Mouse (Mus musculus) midbrain, embryonic 10.5 days (tissue): ENCODE data around the gene Dnlz. TPM values are rescaled to one million over a fixed set of nuclear protein-coding genes. Genes with fewer than 3 reads are reported as not detected.
A peak's percentile ranks its signal among the peaks of the same experiment; 100 is the strongest.
"Not testable (repeated sequence)": the region's sequence is repeated elsewhere in the genome, so short reads cannot be mapped to it uniquely, and the experiment has no call there.

Experiments used
- DNase-seq: peaks from one replicate; pipeline ENCODE4 v3.0.0-alpha.2; 2017; ENCODE audit warnings: low spot score
- H3K27ac ChIP-seq: fragments of 300-500 bp; sonication (generic); replicated peaks from 2 replicates; pipeline ENCODE4 v1.5.1; 2016; ENCODE audit warnings: mild to moderate bottlenecking
- H3K27me3 ChIP-seq: fragments of 300-500 bp; sonication (generic); 2 replicates; pipeline ENCODE4 v1.6.1; 2016; ENCODE audit warnings: low read depth, mild to moderate bottlenecking; ENCODE audit not compliant: poor library complexity, severe bottlenecking
- H3K36me3 ChIP-seq: fragments of 300-500 bp; sonication (generic); 2 replicates; pipeline ENCODE4 v1.6.1; 2016; ENCODE audit warnings: mild to moderate bottlenecking, moderate library complexity
- H3K4me1 ChIP-seq: fragments of 300-500 bp; sonication (generic); 2 replicates; pipeline ENCODE4 v1.6.1; 2016
- H3K4me3 ChIP-seq: fragments of 300-500 bp; sonication (generic); 2 replicates; pipeline ENCODE4 v1.5.1; 2016; ENCODE audit warnings: mild to moderate bottlenecking, moderate library complexity
- H3K9me3 ChIP-seq: fragments of 300-500 bp; sonication (generic); replicated peaks from 2 replicates; pipeline ENCODE4 v1.6.1; 2016; ENCODE audit warnings: mild to moderate bottlenecking
- WGBS: fragments of 180-500 bp; shearing (Covaris S2); methylation state at CpG from one replicate; pipeline ENCODE4 v1.1.7; 2016; 5-methylcytosine and 5-hydroxymethylcytosine counted together
- polyA plus RNA-seq: library from polyadenylated mRNA; unstranded; fragments of >200 nt; fragmentation: Nextera tagmentation; extraction: Ambion mirVana; gene quantifications from 2 replicates; pipeline ENCODE4 v1.2.1, GENCODE M21; 2016

The Dnlz gene
- polyA plus RNA-seq, result 35.1 and 39.2 TPM in 2 replicates

- Histone ChIP-seq H3K9me3 (no peaks in the 10 kb centered on the region), H3K36me3 (peaks cover 44% of the 10 kb centered on the region), H3K4me3 (peak within 1 kb of the TSS; percentile 93), H3K4me1 (peaks cover 38% of the 10 kb centered on the region), H3K27ac (peak within 1 kb of the TSS; percentile 96), H3K27me3 (no peaks in the 10 kb centered on the region)
- peak; percentile 91 for DNase-seq
- WGBS, result 3% methylated on average over 62 of the region's 62 CpGs
These were observed at the start of gene Dnlz for GRCm38 (mm10) chr2:26351358-26352290. TSS of gene Dnlz (minus strand) at chr2:26352110.

GRCm38 (mm10) chr2:26401023-26401422 lies 49.1 kb upstream of the Dnlz start:
- peaks cover 17% of the 10 kb centered on the region for H3K4me1 ChIP-seq
- 96% methylated on average over 4 of the region's 4 CpGs for WGBS
- H3K27me3 ChIP-seq, result no peaks in the 10 kb centered on the region
- H3K4me3 ChIP-seq, result no peak overlapping the region
- no peak for DNase-seq
- no peak overlapping the region for H3K27ac ChIP-seq
- H3K9me3 ChIP-seq, result no peaks in the 10 kb centered on the region
- peaks cover 83% of the 10 kb centered on the region for H3K36me3 ChIP-seq

- Histone ChIP-seq H3K4me3 (no peak overlapping the region), H3K27me3 (no peaks in the 10 kb centered on the region), H3K9me3 (no peaks in the 10 kb centered on the region), H3K36me3 (peaks cover 84% of the 10 kb centered on the region), H3K27ac (no peak overlapping the region), H3K4me1 (peaks cover 10% of the 10 kb centered on the region; the same call in 1 of the 2 replicates)
- DNase-seq, result no peak
- 90% methylated on average over 5 of the region's 5 CpGs for WGBS
These were observed 48.4 kb upstream of the Dnlz start for GRCm38 (mm10) chr2:26400296-26400695.

- WGBS, result 92% methylated on average over 5 of the region's 5 CpGs
These were observed 47.7 kb upstream of the Dnlz start for GRCm38 (mm10) chr2:26399647-26400046.

GRCm38 (mm10) chr2:26398978-26399377 lies 47.1 kb upstream of the Dnlz start:
- no peak for DNase-seq
- Histone ChIP-seq H3K4me3 (no peak overlapping the region), H3K36me3 (peaks cover 93% of the 10 kb centered on the region), H3K27ac (no peak overlapping the region), H3K9me3 (no peaks in the 10 kb centered on the region), H3K27me3 (no peaks in the 10 kb centered on the region), H3K4me1 (0 out of 2 replicates have a peak, but pooled peaks cover 4% of the 10 kb centered on the region)
- WGBS, result 90% methylated on average over 8 of the region's 8 CpGs

More at GRCm38 (mm10) chr2:26399647-26400046, 47.7 kb upstream of the Dnlz start:
- Histone ChIP-seq H3K4me1 (peaks cover 5% of the 10 kb centered on the region; the same call in 1 of the 2 replicates), H3K36me3 (peaks cover 87% of the 10 kb centered on the region), H3K4me3 (no peak overlapping the region), H3K27me3 (no peaks in the 10 kb centered on the region), H3K27ac (no peak overlapping the region), H3K9me3 (no peaks in the 10 kb centered on the region)
- no peak for DNase-seq

GRCm38 (mm10) chr2:26391617-26392016 lies 39.7 kb upstream of the Dnlz start:
- no peak overlapping the region for H3K4me3 ChIP-seq
- H3K9me3 ChIP-seq, result no peaks in the 10 kb centered on the region
- peaks cover 28% of the 10 kb centered on the region for H3K4me1 ChIP-seq
- H3K36me3 ChIP-seq, result peaks cover 79% of the 10 kb centered on the region
- H3K27ac ChIP-seq, result no peak overlapping the region
- WGBS, result 92% methylated on average over 6 of the region's 6 CpGs
- H3K27me3 ChIP-seq, result no peaks in the 10 kb centered on the region
- DNase-seq, result no peak

GRCm38 (mm10) chr2:26390954-26391353 lies 39.0 kb upstream of the Dnlz start:
- Histone ChIP-seq H3K27ac (no peak overlapping the region), H3K36me3 (peaks cover 79% of the 10 kb centered on the region), H3K4me1 (peaks cover 28% of the 10 kb centered on the region), H3K9me3 (no peaks in the 10 kb centered on the region), H3K4me3 (no peak overlapping the region), H3K27me3 (no peaks in the 10 kb centered on the region)
- 84% methylated on average over 3 of the region's 3 CpGs for WGBS
- DNase-seq, result no peak

- WGBS, result under 1% methylated on average over 60 of the region's 60 CpGs
- H3K27me3 ChIP-seq, result no peaks in the 10 kb centered on the region
- peak; percentile 82 for DNase-seq
- H3K36me3 ChIP-seq, result peaks cover 79% of the 10 kb centered on the region
- H3K27ac ChIP-seq, result peak within 1 kb of the TSS; percentile 90
- peak within 1 kb of the TSS; percentile 74 for H3K4me3 ChIP-seq
- no peaks in the 10 kb centered on the region for H3K9me3 ChIP-seq
- H3K4me1 ChIP-seq, result peaks cover 28% of the 10 kb centered on the region
These were observed 37.3 kb upstream of the Dnlz start, which contains the start of the genes Entr1 and Pmpca for GRCm38 (mm10) chr2:26389154-26389690. TSS of gene Entr1 (minus strand) at chr2:26389316. TSS of gene Pmpca (plus strand) at chr2:26389339.

- H3K36me3 ChIP-seq, result peaks cover 79% of the 10 kb centered on the region
- WGBS, result under 1% methylated on average over 45 of the region's 45 CpGs
- DNase-seq, result no peak
- peak overlapping the region; percentile 74 for H3K4me3 ChIP-seq
- peaks cover 28% of the 10 kb centered on the region for H3K4me1 ChIP-seq
- no peaks in the 10 kb centered on the region for H3K9me3 ChIP-seq
- H3K27me3 ChIP-seq, result no peaks in the 10 kb centered on the region
- peak overlapping the region; percentile 90 for H3K27ac ChIP-seq
These were observed 36.8 kb upstream of the Dnlz start for GRCm38 (mm10) chr2:26388682-26389153.

- Histone ChIP-seq H3K27ac (no peak overlapping the region), H3K36me3 (peaks cover 79% of the 10 kb centered on the region), H3K9me3 (no peaks in the 10 kb centered on the region), H3K4me3 (peak overlapping the region; percentile 74), H3K4me1 (peaks cover 28% of the 10 kb centered on the region), H3K27me3 (no peaks in the 10 kb centered on the region)
- no peak for DNase-seq
- 92% methylated on average over 3 of the region's 3 CpGs for WGBS
These were observed 35.8 kb upstream of the Dnlz start for GRCm38 (mm10) chr2:26387713-26388112.

- Histone ChIP-seq H3K4me1 (peaks cover 19% of the 10 kb centered on the region), H3K27ac (peak overlapping the region; percentile 83), H3K36me3 (peaks cover 75% of the 10 kb centered on the region), H3K4me3 (peak overlapping the region; percentile 87)
- H3K9me3 ChIP-seq, H3K27me3 ChIP-seq, DNase-seq: not testable (repeated sequence)
- WGBS, result 46% methylated on average over 4 of the region's 6 CpGs
These were observed 29.0 kb upstream of the Dnlz start for GRCm38 (mm10) chr2:26380871-26381270.

GRCm38 (mm10) chr2:26380131-26380771 lies 28.3 kb upstream of the Dnlz start, which contains the start of gene Snapc4:
TSS of gene Snapc4 (minus strand) at chr2:26380653.
- H3K36me3 ChIP-seq, result peaks cover 75% of the 10 kb centered on the region

More at GRCm38 (mm10) chr2:26380131-26380771, 28.3 kb upstream of the Dnlz start, which contains the start of gene Snapc4:
- peak; percentile 85 for DNase-seq
- H3K9me3 ChIP-seq, result no peaks in the 10 kb centered on the region
- peak within 1 kb of the TSS; percentile 83 for H3K27ac ChIP-seq
- peaks cover 19% of the 10 kb centered on the region for H3K4me1 ChIP-seq
- WGBS, result under 1% methylated on average over 38 of the region's 38 CpGs
- H3K27me3 ChIP-seq, result no peaks in the 10 kb centered on the region
- H3K4me3 ChIP-seq, result peak within 1 kb of the TSS; percentile 87
